Mouse (Mus musculus): Measurements from ENCODE around the gene St6galnac6.

- TF ChIP-seq ZC3H11A (IDR thresholded peaks at IDR 0.05; ENCODE audit: low read depth, low read length) (no peak), CHD2 (IDR thresholded peaks at IDR 0.05; ENCODE audit: low read length) (no peak)
These were observed 28.6 kb downstream of the St6galnac6 start for GRCm38 (mm10) chr2:32628044-32628550.

All from MEL (cell line).